Mouse (Mus musculus) T-helper 1 cell (primary cell): ENCODE data around the gene Cytip.

Experiments
- in situ Hi-C: fragments of 300-600 bp; cut with MboI, MseI; formaldehyde crosslinking; loops from one replicate; pipeline ENCODE4 v1.15.1; 2025; ENCODE audit warnings: high pct_unique_total_duplicates

Gene Cytip

DNA sequence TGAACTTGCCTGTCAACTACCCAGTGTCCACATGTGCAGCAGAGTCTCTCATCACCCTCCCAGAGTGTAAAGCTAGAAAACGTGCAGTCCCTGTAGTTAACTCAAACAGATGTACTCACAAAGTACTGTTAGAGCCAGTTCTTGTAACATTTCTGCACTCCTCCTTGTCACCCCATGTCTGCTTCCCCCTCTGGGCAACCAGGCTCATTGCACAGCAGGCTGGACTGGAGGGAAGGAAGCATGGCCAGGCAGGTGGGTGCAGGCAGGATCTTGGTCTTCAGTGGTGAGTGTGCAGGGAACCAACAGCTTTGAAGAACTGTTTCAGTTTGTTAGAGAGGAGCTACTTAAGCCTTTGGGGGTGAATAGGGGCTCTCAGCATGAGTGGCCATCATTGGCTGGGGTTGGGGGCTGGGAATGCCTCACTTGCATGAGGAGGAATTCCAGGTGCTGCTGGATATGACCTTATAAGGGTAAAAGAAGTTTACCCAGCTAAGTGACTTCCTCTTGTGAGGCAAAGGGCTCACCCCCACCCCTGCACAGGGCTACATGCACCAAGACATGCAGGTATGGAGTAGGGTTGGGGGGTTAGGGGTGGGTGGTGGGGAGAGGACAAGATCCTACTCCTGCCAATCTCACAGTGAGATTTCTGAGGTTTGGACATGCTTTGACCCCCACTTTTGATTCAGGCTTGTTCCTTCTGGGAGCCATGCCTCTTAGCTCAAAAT lies 31.7 kb downstream of the Cytip start:
- in situ Hi-C loops = loop anchor here (5.0 to 25.0 kb wide), 2 partner anchors 36 to 999 kb away; partner anchors contain the start of genes Ccdc148 and Pkp4

DNA sequence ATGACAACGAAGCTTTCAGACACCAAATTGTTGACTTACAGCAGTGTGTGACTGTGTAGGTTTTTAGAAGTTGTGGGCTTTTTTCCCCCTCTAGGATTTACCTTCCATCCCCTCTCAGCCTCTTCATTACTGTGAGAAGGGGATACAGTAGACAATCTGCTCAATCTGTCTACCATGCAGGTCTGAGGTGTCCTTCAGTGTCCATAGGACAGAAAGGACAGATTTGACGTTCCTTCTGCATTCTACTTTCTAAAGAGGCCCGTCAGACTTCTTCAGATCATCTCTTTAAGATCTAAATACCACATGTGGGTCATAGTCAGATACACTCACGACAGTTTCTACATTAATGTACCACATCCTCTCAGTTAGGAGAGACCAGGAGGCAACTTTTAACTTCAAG lies 33.5 kb downstream of the Cytip start:
- in situ Hi-C loops = loop anchor here (5.0 to 25.0 kb wide), 2 partner anchors 35 to 1000 kb away; partner anchors contain the start of genes Ccdc148 and Pkp4

DNA sequence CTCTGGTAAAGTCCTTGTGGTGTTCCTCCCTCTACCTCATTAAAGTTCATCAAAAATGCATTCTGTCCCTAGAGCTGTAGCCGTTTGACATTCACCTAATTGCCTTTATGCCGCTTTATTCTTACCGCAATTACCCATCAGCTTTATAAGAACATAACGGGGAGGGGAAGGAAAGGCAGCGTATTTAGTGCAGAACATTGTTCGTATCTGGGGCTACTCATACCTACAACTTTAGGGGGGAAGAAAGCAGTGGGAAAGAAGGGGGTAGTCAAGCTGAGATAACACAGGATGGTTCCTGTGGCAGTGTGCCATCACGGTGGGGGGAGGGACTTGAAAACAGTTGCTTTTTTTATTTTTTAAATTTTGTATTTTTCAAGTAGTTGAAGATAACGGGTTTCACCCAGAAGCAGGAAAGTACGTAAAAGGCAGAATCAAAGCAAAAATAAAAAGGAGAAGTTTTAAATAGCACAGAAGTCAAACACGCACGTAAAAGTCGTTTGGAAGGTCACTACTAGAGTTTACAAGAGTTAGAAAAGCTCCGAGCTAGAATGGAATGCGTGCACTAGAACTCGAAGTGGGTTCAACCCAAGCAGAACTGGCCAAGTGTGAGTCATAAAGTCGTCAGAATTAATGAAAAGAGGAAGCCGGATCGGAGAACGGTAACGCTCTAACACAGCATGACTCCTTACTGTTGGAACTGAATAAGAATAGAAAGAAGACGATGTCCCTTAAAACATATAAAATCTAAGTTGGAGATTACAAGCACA lies 34.6 kb downstream of the Cytip start:
- in situ Hi-C loops = loop anchor here (5.0 to 25.0 kb wide), 2 partner anchors 33 to 1002 kb away; partner anchors contain the start of genes Ccdc148 and Pkp4

DNA sequence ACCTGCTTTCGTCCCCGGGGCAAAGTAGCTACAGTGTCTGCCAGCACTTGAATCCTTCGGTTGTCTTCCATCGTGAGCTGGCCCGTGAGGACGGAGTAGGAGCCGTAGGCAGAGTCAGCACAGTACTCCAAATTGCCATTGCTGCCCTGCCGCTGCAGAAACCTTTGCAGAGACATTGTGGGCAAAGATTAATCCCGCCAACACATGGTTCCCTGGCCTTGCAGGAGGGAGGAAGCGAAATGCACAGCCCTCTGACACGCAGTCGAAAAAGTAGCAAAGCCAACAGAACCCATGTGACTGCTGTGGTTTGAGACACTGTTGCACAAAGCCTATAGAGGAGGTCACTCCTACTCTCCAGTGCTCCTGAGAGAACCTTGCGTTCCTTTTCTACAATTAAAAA lies 35.5 kb downstream of the Cytip start:
- in situ Hi-C loops = loop anchor here (5.0 to 25.0 kb wide), 3 partner anchors 33 to 1035 kb away; partner anchors contain the start of genes Ccdc148, Nr4a2 and Pkp4

DNA sequence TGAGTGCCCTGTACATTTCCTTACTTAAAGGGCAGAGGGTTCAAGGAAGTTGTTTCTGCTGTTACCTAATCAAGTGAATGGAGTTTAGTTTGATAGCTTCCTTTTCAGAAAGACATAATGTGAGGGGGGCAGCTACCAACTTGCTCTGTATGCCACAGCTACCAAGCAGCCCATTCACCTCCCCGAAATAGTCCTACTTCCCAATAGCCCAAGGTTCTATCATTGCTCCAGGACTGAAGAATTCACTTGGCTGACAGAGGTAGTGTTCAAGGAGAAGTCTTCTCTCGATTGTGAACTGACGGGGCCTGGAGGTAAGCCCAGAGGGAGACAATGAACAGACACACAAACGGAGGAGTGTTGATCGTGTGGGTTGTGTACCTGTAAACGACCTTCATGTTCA lies 36.2 kb downstream of the Cytip start:
- in situ Hi-C loops = loop anchor here (10.0 to 25.0 kb wide), 2 partner anchors 1003 to 1034 kb away; partner anchors contain the start of genes Ccdc148, Nr4a2 and Pkp4

DNA sequence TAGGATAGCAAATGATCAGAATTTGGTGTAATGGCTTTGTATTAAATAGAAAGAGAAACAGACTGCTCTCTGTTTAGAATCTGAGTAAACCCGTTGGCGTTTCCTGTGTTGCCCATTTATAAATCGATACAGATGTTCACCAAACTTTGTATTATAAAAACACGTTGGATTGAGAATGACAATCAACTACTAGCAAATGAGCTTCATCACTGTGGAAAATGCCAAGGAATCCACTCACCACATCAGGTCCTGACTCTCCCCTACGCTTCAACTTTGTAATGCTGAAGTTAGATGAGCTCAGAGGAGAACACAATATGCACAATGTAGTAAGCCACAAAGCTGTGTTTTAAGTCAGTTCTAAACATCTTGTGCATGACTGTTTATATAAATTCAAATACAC lies 36.8 kb downstream of the Cytip start:
- in situ Hi-C loops = loop anchor here (10.0 to 25.0 kb wide), 2 partner anchors 1004 to 1034 kb away; partner anchors contain the start of genes Ccdc148, Nr4a2 and Pkp4

DNA sequence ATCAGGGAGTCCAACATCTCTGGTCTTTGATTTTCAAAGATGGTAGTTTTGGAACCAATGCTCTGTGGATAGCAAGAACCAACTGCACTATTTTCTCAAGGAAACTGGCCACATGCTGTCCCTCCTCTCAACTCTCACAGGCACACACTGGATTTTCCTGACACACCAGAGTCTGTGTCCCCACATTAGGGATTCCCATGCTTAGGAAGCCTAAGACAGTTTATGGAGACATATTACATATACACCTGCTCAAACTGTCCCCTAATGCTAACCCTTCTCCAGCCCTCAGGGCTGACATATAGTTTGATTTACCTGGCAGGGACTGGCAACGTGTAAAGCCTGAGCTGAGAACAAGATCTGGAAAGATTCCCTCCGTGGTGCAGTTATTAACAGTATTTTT lies 37.2 kb downstream of the Cytip start:
- in situ Hi-C loops = loop anchor here (10.0 to 25.0 kb wide), 2 partner anchors 1004 to 1033 kb away; partner anchors contain the start of genes Ccdc148, Nr4a2 and Pkp4

DNA sequence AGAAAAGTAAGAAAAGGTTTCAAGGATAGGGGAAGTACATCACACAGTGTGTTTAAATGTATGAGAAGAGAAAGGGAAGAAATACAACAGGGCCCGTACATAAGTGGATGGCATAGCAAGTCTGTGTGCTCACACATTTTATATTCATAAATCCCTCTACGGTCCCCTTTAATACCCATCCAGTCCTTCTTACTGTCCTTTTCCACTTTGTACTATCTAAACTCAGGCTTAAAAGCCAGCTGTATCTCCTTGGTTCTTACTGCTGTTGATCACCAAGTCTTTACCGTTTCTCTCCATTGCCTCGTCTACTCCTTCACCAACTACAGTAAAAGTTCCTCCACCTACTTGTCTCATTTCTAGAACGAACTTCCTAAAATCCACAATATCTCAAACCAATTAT lies 37.9 kb downstream of the Cytip start:
- in situ Hi-C loops = loop anchor here (10.0 to 25.0 kb wide), 2 partner anchors 1005 to 1033 kb away; partner anchors contain the start of genes Ccdc148, Nr4a2 and Pkp4

DNA sequence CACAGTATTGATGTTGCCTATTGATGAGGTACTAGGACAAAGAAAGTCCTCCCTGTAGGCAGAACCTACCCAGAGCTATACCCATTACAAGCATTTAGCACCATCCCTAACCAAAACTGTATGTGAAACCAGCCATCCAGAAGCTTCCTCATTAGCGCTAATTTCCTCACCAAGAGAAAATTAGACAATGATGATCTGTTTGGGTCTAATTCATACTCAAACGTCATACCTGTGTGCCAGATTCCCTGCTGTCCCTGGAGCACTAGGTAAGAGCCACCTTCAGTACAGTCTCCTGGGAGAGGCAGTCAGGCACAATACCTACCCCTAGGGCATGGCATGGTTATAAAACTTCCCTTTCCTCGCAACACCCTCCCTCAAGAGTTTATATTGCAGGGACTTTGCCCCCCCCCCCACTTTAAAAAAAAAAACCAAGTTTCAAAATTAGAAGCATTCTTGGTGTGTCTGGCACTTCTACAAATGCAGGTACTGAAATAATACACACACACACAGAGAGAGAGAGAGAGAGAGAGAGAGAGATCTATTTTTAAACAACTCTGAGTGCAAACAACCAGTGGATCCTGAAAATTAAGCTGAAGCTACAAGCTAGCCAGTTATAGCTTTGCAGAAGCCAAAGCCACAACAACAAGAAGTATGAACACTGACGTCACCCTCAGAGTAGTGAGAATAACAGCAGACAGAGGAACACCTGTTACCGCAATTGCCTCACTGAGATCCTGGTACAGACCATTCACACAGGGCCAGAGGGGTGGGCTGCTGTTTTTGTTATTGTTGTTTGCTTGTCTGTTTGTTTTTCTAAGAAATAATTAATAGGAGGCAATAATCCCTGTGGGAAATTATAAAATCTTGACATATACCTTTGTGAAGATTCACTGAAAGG lies 38.6 kb downstream of the Cytip start:
- in situ Hi-C loops = loop anchor here (10.0 to 25.0 kb wide), 2 partner anchors 1006 to 1032 kb away; partner anchors contain the start of genes Ccdc148, Nr4a2 and Pkp4

DNA sequence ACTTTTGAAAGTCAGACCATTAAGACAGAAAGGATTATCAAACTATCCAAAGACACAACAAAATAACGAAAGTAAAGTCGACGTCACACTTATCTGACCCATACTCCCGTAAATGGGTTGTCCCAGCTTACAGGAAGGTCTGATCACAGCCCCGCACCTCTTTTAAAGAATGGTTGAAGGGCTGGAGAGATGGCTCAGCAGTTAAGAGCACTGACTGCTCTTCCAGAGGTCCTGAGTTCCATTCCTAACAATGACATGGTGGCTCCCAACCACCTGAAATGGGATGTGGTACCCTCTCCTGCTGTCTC lies 39.3 kb downstream of the Cytip start:
- in situ Hi-C loops = loop anchor here (10.0 to 25.0 kb wide), 2 partner anchors 1006 to 1031 kb away; partner anchors contain the start of genes Ccdc148, Nr4a2 and Pkp4

DNA sequence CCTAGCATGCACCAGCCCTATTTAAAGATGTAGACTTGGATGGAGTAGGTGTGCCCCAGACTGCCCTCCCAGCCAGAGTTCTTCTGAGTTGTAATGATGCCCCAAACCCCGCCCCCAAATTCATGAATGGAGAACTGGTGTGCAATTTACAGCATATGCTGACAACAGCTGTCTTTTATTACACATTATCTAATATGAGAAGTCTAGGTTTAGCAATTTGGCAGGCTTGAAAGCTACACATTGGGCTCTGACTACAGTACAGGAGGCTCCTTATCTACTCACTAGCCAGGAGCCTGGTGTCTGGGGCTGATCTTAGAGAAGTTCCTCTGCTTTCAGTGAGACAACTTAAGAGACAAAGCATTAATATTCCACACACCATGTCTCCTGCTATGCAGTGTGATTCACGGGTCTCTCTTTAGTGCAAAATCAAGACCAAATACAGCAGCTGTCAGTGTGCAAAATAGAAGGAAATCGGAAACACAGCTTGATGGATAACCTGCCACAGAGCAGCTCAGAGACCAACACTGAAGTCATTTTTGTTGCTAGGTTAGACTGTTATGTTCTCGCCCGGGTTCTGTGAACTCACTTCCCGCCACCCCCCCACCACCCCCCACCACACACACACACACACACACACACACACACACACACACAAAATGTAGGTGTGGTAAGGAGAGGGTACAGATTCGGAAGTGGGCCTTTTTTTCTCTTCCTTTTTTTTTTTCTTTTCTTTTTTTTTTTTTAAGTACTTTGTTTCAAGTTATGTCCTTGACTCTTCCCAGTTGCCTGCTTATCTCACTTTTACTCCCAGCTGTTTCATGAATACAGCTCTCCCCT lies 39.8 kb downstream of the Cytip start:
- in situ Hi-C loops = loop anchor here (10.0 to 25.0 kb wide), 2 partner anchors 1007 to 1031 kb away; partner anchors contain the start of genes Ccdc148, Nr4a2 and Pkp4

DNA sequence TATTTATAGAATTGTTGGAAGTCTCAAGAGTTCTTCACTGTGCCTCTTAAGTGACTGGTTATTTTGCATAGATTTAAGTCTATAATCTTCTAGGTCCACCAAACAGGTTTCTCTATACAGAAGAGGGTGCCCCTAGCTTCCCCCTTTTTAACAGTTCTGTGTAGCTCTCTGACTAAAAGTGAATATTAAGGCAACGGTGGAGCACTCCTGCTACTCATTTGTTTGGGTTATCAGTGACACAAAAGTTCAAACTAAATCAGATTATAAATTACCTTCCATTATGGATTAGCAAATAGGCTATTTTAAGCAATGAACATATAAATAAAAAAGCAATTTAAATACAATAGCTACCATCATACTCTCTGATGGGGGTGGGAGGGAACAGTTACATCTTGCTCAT lies 40.8 kb downstream of the Cytip start:
- in situ Hi-C loops = loop anchor here (10.0 to 25.0 kb wide), 2 partner anchors 1008 to 1030 kb away; partner anchors contain the start of genes Ccdc148, Nr4a2 and Pkp4

DNA sequence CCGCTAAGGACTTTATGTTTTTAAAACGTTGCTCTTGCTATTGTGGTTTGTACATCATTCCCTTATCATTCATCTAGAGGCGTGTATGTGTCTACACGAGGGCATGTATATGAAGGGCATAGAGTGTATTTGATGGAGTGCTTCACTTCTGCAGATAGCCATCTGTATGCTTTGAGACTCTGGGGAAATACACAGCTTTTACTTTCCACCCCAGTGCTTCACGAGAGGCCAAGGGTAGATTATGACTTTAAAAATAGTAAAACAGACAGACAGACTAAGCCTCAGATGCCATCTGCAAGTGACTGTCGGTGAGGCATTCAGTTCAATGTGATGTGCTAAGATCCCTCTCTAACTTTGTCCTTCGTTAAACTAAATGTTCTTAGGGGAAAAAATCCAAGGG lies 41.6 kb downstream of the Cytip start:
- in situ Hi-C loops = loop anchor here (10.0 to 25.0 kb wide), 2 partner anchors 1009 to 1029 kb away; partner anchors contain the start of genes Ccdc148, Nr4a2 and Pkp4

DNA sequence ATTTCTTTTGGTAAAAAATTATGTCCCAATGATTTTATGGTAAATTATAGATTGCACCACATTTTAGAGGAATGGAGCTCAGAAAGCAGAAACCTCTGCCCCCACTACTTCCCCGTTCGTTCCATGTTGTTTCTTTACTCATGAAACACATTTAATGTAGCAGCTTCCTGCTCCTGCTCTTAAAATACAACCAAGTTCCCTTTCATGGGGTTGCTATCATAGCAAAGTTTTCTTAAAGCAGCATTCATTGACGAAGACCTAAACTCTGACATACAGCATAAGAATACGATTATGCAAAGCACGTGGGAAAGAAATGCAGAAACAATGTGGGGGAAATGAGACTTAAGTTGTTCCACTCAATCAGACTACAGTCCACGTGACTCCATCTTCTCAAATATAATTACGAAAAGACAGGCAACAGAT lies 45.3 kb downstream of the Cytip start:
- in situ Hi-C loops = loop anchor here (10.0 to 25.0 kb wide), 3 partner anchors 1012 to 1337 kb away; partner anchors contain the start of genes Ccdc148, Dapl1, Nr4a2 and Pkp4

DNA sequence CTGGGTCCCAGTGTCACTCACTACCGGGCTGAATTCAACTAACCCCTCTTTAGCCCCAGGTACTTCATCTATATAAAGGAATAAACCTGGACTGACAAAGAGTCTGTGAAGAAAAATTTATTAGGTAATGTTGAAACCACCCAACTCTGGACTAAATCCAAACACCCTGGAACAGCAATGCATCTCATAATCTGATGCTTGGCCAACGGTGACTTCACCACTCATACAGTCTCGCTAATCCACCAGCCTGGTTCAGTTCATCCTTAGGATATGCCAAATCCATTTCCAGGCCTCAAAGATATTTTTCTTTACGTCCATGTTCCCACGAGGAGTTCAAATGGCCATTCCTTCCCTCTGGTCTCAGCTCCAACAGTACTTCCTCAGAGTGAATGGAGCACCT lies 48.8 kb downstream of the Cytip start:
- in situ Hi-C loops = loop anchor here (25.0 kb wide), 1 partner anchor 1341 kb away; the partner anchor contains the start of gene Dapl1

DNA sequence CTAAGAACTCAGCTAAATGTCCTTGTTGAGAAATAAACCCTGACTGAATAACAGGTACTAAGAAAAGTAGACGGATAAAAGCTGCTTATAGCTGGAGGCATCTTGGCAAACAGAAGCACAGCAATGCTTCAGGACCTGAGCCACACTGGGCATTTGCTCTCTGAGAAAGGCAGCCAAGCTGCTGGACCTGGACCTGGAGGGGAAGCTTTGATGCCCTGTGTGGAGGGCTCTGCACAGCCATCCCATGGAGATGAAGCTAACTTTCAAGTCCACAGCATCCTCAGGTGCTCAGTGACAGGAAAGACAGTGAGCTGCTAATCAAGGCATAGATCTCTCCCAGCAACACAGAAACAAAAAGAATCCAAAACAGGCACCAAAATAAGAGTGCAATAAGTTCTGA lies 54.8 kb downstream of the Cytip start:
- in situ Hi-C loops = loop anchor here (5.0 to 25.0 kb wide), 2 partner anchors 83 to 1347 kb away; partner anchors contain the start of gene Dapl1

DNA sequence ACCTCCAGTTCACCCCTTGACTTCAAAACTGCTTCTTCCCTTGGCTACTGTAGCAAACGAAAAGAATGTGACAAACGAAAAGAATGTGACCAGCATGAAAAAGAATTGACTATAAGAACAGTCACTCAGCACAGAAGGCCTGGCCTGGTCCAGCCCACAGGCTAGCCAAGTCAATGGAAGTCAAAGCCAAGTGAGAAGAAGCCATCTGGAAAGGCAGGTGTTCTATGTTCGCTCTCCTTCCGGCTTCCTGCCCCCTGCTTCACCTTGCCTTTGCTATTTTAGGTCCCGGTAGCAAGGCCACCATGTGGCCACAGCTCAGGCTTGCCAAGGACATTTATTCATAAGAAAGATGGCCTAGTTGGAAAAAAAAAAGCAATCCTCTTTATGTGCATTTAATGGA lies 56.7 kb downstream of the Cytip start:
- in situ Hi-C loops = loop anchor here (25.0 kb wide), 1 partner anchor 1349 kb away; the partner anchor contains the start of gene Dapl1

DNA sequence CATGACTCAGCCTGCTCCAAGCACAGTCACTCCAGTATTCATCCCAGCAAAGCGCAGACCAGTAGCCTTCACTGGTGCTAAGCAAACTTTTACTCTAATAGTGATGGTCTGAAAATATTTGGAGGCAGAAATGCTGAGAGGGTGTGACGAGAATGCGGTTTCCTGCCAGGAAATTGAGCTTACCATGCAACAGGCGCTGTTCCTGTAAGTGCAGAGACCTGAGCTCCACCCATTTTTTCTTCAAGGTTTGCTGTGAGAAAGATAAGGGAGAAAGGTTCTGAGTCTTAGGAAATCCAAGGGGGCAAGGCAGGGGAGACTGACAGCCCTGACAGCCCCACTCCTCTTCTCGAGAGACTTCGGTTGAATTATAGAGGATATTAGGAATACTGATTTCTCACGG lies 57.7 kb downstream of the Cytip start:
- in situ Hi-C loops = loop anchor here (25.0 kb wide), 1 partner anchor 1350 kb away; the partner anchor contains the start of gene Dapl1

DNA sequence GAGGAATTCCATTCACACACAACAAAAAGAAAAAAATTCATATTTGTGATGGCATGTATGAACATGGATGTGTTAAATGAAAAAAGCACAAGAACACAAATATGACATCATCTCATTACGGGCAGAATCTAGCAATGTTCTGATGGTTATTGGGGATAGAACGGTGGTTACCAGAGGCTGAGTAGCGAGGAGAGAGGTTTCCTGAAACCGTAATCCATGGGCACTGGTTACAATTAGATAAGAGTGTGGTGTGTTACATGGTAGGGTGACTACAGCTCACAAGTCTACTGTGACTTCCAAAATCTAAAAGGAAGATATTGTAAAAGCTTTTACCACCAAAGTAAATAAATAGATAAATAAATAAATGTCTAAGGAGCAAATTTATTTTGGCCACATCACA lies 58.8 kb downstream of the Cytip start:
- in situ Hi-C loops = loop anchor here (25.0 kb wide), 1 partner anchor 1351 kb away; the partner anchor contains the start of gene Dapl1
